Mouse (Mus musculus) urinary bladder, postnatal 10 days (tissue): ENCODE data around the gene Pik3c2b.

Experiments
- DNase-seq: peaks from one replicate; pipeline ENCODE4 v3.0.0; 2022; ENCODE audit warnings: low spot score

Pik3c2b gene

GRCm38 (mm10) chr1:133073327-133073856 lies 27.9 kb downstream of the Pik3c2b start:
- no peak for DNase-seq

GRCm38 (mm10) chr1:133074541-133074940 lies 29.1 kb downstream of the Pik3c2b start:
- DNase-seq: no peak

GRCm38 (mm10) chr1:133075651-133076400 lies 30.4 kb downstream of the Pik3c2b start:
- DNase-seq: no peak

GRCm38 (mm10) chr1:133076681-133077514 lies 31.4 kb downstream of the Pik3c2b start:
- DNase-seq: no peak

GRCm38 (mm10) chr1:133077606-133078337 lies 32.3 kb downstream of the Pik3c2b start:
- no peak for DNase-seq

- DNase-seq: no peak
These were observed 32.9 kb downstream of the Pik3c2b start for GRCm38 (mm10) chr1:133078338-133078727.

GRCm38 (mm10) chr1:133079509-133079908 lies 34.0 kb downstream of the Pik3c2b start:
- no peak for DNase-seq

- DNase-seq: no peak
These were observed 34.7 kb downstream of the Pik3c2b start for GRCm38 (mm10) chr1:133080079-133080561.

- no peak for DNase-seq
These were observed 35.2 kb downstream of the Pik3c2b start for GRCm38 (mm10) chr1:133080717-133081116.

GRCm38 (mm10) chr1:133083003-133083546 lies 37.6 kb downstream of the Pik3c2b start:
- DNase-seq: no peak

GRCm38 (mm10) chr1:133083942-133084625 lies 38.6 kb downstream of the Pik3c2b start:
- DNase-seq: no peak

- no peak for DNase-seq
These were observed 39.4 kb downstream of the Pik3c2b start for GRCm38 (mm10) chr1:133084708-133085416.

- DNase-seq: no peak
These were observed 39.9 kb downstream of the Pik3c2b start for GRCm38 (mm10) chr1:133085417-133085742.

GRCm38 (mm10) chr1:133086804-133087203 lies 41.3 kb downstream of the Pik3c2b start:
- no peak for DNase-seq

GRCm38 (mm10) chr1:133087206-133087905 lies 41.9 kb downstream of the Pik3c2b start:
- DNase-seq: no peak

GRCm38 (mm10) chr1:133088196-133088595 lies 42.7 kb downstream of the Pik3c2b start:
- DNase-seq: no peak

- no peak for DNase-seq
These were observed 43.9 kb downstream of the Pik3c2b start for GRCm38 (mm10) chr1:133089415-133089814.

GRCm38 (mm10) chr1:133090641-133091040 lies 45.2 kb downstream of the Pik3c2b start:
- no peak for DNase-seq

GRCm38 (mm10) chr1:133091483-133091882 lies 46.0 kb downstream of the Pik3c2b start:
- DNase-seq: no peak

- DNase-seq: no peak
These were observed 48.3 kb downstream of the Pik3c2b start for GRCm38 (mm10) chr1:133093719-133094118.
